19 mouse cellular contexts compared by ENCODE assay signal in the genomic region with DNA sequence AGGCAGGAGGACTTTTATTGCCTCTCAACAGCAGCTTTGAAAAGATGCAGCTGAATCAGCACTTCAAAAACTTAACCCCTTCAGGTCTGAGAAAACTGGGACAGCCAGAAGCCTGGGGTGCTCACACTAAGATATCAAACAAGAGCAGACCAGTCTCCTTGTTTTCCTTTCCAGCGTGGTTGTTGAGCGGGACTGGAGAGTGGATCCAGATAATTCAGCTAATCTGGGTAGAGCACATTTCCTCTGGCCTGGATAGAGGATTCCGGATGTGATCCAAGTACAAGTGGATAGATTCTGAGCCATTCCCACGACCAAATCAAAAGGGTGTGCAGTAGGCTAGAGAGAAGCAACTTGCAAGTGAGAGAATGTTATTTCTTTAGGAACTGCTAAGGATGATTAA.
"Had no signal": no experiment of that assay in that cellular context is flagged by ENCODE, and none has a peak within 500 bp of the region (broad histone marks: within the 10 kb centered on the region; RNA-seq: fewer than 3 reads in every experiment).

No protein-coding gene starts in this region.

- H3K9ac ChIP-seq: lung, embryonic 14.5 days; midbrain, embryonic 12.5 days; neural tube, embryonic 13.5 days; neural tube, embryonic 15.5 days had no signal

- DNase-seq: lung, adult 18-20 months; lung, embryonic 14.5 days; lung, postnatal 10 days; lung, postnatal 4 days; midbrain, embryonic 14.5 days; retina, postnatal 1 day; right cerebral cortex, adult 18-20 months; right cerebral cortex, postnatal 25 days; right cerebral cortex, postnatal 4 days; spleen, adult 18-20 months; thymus, adult 18-20 months; thymus, postnatal 14 days; thymus, postnatal 36 days had no signal

- ATAC-seq: midbrain, embryonic 16.5 days had no signal

- H3K9me3 ChIP-seq: midbrain, embryonic 10.5 days; midbrain, embryonic 12.5 days; neural tube, embryonic 13.5 days; neural tube, embryonic 15.5 days had no signal

- H3K27me3 ChIP-seq: midbrain, embryonic 12.5 days; neural tube, embryonic 13.5 days; neural tube, embryonic 15.5 days had no signal

- H3K4me2 ChIP-seq: lung, embryonic 14.5 days; midbrain, embryonic 12.5 days; neural tube, embryonic 13.5 days; neural tube, embryonic 15.5 days had no signal

- H3K27ac ChIP-seq: midbrain, embryonic 10.5 days; midbrain, embryonic 12.5 days; neural tube, embryonic 13.5 days; neural tube, embryonic 15.5 days had no signal

- H3K4me1 ChIP-seq: midbrain, embryonic 10.5 days; midbrain, embryonic 12.5 days; neural tube, embryonic 13.5 days; neural tube, embryonic 15.5 days had no signal

- H3K36me3 ChIP-seq: midbrain, embryonic 10.5 days; midbrain, embryonic 12.5 days; neural tube, embryonic 13.5 days; neural tube, embryonic 15.5 days had no signal

- H3K4me3 ChIP-seq: midbrain, embryonic 10.5 days; midbrain, embryonic 12.5 days; myocyte; neural tube, embryonic 13.5 days; neural tube, embryonic 15.5 days had no signal
